Mouse (Mus musculus) hindbrain, embryonic 16.5 days (tissue): ENCODE results near the gene Arl2bp. TPM values are rescaled to one million over a fixed set of nuclear protein-coding genes. Genes with fewer than 3 reads are reported as not detected.

Experiments used
- ATAC-seq: fragments of 200-750 bp; cut with Nextera tagmentation; 2 replicates; pipeline ENCODE4 v1.8.0; 2017; ENCODE audit warnings: moderate TSS enrichment, moderate library complexity
- H3K27ac ChIP-seq: fragments of 300-500 bp; sonication (generic); 2 replicates; pipeline ENCODE4 v1.5.1; 2014; ENCODE audit warnings: low read depth, mild to moderate bottlenecking, control low read depth, low read length, moderate library complexity
- H3K27me3 ChIP-seq: fragments of 300-500 bp; sonication (generic); replicated peaks from 2 replicates; pipeline ENCODE4 v1.6.1; 2014; ENCODE audit warnings: low read length; ENCODE audit not compliant: control insufficient read depth, insufficient read depth
- H3K36me3 ChIP-seq: fragments of 300-500 bp; sonication (generic); 2 replicates; pipeline ENCODE4 v1.6.1; 2014; ENCODE audit warnings: mild to moderate bottlenecking, low read length, moderate library complexity, mixed read lengths; ENCODE audit not compliant: control insufficient read depth, insufficient read depth
- H3K4me1 ChIP-seq: fragments of 300-500 bp; sonication (generic); 2 replicates; pipeline ENCODE4 v1.6.1; 2014; ENCODE audit warnings: low read depth, low read length; ENCODE audit not compliant: control insufficient read depth, insufficient read depth
- H3K4me2 ChIP-seq: fragments of 300-500 bp; sonication (generic); 2 replicates; pipeline ENCODE4 v1.6.1; 2014; ENCODE audit warnings: mild to moderate bottlenecking, low read length, control low read depth, moderate library complexity
- H3K4me3 ChIP-seq: fragments of 300-500 bp; sonication (generic); 2 replicates; pipeline ENCODE4 v1.5.1; 2014; ENCODE audit warnings: mild to moderate bottlenecking, low read length, control low read depth, moderate library complexity
- H3K9ac ChIP-seq: fragments of 300-500 bp; sonication (generic); 2 replicates; pipeline ENCODE4 v1.6.1; 2014; ENCODE audit warnings: low read depth, mild to moderate bottlenecking, control low read depth, low read length, moderate library complexity
- H3K9me3 ChIP-seq: fragments of 300-500 bp; sonication (generic); 2 replicates; pipeline ENCODE4 v1.6.1; 2014; ENCODE audit warnings: mild to moderate bottlenecking, low read length, moderate library complexity; ENCODE audit not compliant: control insufficient read depth
- WGBS: fragments of 180-500 bp; shearing (Covaris S2); extraction: QIAGEN DNeasy Blood & Tissue Kit; methylation state at CpG from one replicate; pipeline ENCODE4 v1.1.7; 2014; 5-methylcytosine and 5-hydroxymethylcytosine counted together
- polyA plus RNA-seq: library from polyadenylated mRNA; unstranded; fragments of >200 nt; fragmentation: Nextera tagmentation; extraction: Ambion mirVana; gene quantifications from 2 replicates; pipeline ENCODE4 v1.2.1, GENCODE M21; 2015

Gene Arl2bp
- polyA plus RNA-seq, 1 experiment from 2014 or later = 191 TPM

GRCm38 (mm10) chr8:94700421-94700935 is 34.1 kb downstream of the Arl2bp start:
- H3K27ac ChIP-seq = no peak overlapping the region
- H3K4me2 ChIP-seq = no peak overlapping the region
- peaks cover 17% of the 10 kb centered on the region for H3K27me3 ChIP-seq
- H3K4me3 ChIP-seq = no peak overlapping the region
- H3K9ac ChIP-seq = no peak overlapping the region
- H3K4me1 ChIP-seq = peaks cover 5% of the 10 kb centered on the region
- no peaks in the 10 kb centered on the region for H3K36me3 ChIP-seq
- H3K9me3 ChIP-seq = no peaks in the 10 kb centered on the region
- WGBS = 92% methylated on average over 4 of the region's 4 CpGs
- no peak for ATAC-seq

- no peak overlapping the region for H3K27ac ChIP-seq
- H3K4me1 ChIP-seq = no peaks in the 10 kb centered on the region; the same call in 1 of the 2 replicates
- WGBS = 73% methylated on average over 3 of the region's 3 CpGs
- no peaks in the 10 kb centered on the region for H3K9me3 ChIP-seq
- H3K4me2 ChIP-seq = no peak overlapping the region
- H3K27me3 ChIP-seq = peaks cover 5% of the 10 kb centered on the region
- no peaks in the 10 kb centered on the region for H3K36me3 ChIP-seq
- no peak overlapping the region for H3K9ac ChIP-seq
- peak overlapping the region; percentile 50 for H3K4me3 ChIP-seq
- ATAC-seq = no peak
Measured at GRCm38 (mm10) chr8:94702156-94702555, 35.8 kb downstream of the Arl2bp start.

- under 1% methylated on average over 35 of the region's 35 CpGs for WGBS
- ATAC-seq = peak; percentile 90
- Histone ChIP-seq H3K27ac (peak overlapping the region; percentile 69), H3K4me2 (peak overlapping the region; percentile 55), H3K4me3 (peak overlapping the region; percentile 50), H3K9ac (peak overlapping the region; percentile 58), H3K36me3 (no peaks in the 10 kb centered on the region), H3K4me1 (no peaks in the 10 kb centered on the region; the same call in 1 of the 2 replicates), H3K27me3 (peaks cover under 1% of the 10 kb centered on the region; the same call in 1 of the 2 replicates), H3K9me3 (no peaks in the 10 kb centered on the region)
Measured at GRCm38 (mm10) chr8:94702844-94703813, 36.7 kb downstream of the Arl2bp start.

GRCm38 (mm10) chr8:94703972-94704668 is 37.7 kb downstream of the Arl2bp start:
- H3K27me3 ChIP-seq = no peaks in the 10 kb centered on the region
- no peaks in the 10 kb centered on the region for H3K36me3 ChIP-seq
- no peaks in the 10 kb centered on the region; the same call in 1 of the 2 replicates for H3K4me1 ChIP-seq
- H3K27ac ChIP-seq = peak overlapping the region; percentile 67
- H3K9me3 ChIP-seq = no peaks in the 10 kb centered on the region
- H3K4me3 ChIP-seq = peak overlapping the region; percentile 50
- under 1% methylated on average over 35 of the region's 35 CpGs for WGBS
- H3K4me2 ChIP-seq = peak overlapping the region; percentile 62
- ATAC-seq = peak; percentile 92
- peak overlapping the region; percentile 62 for H3K9ac ChIP-seq

GRCm38 (mm10) chr8:94704669-94704984 is 38.2 kb downstream of the Arl2bp start:
- no peaks in the 10 kb centered on the region for H3K36me3 ChIP-seq
- peak overlapping the region; percentile 50 for H3K4me3 ChIP-seq
- WGBS = 15% methylated on average over 9 of the region's 9 CpGs
- H3K27ac ChIP-seq = peak overlapping the region; percentile 67
- peak overlapping the region; percentile 62 for H3K4me2 ChIP-seq
- peak overlapping the region; percentile 62 for H3K9ac ChIP-seq
- no peaks in the 10 kb centered on the region for H3K9me3 ChIP-seq
- ATAC-seq = no peak
- H3K27me3 ChIP-seq = no peaks in the 10 kb centered on the region
- no peaks in the 10 kb centered on the region; the same call in 1 of the 2 replicates for H3K4me1 ChIP-seq

GRCm38 (mm10) chr8:94705581-94706245 is 39.3 kb downstream of the Arl2bp start:
- Histone ChIP-seq H3K36me3 (no peaks in the 10 kb centered on the region), H3K4me2 (no peak overlapping the region), H3K27ac (no peak overlapping the region), H3K9me3 (no peaks in the 10 kb centered on the region), H3K9ac (no peak overlapping the region), H3K4me3 (no peak overlapping the region), H3K4me1 (no peaks in the 10 kb centered on the region; the same call in 1 of the 2 replicates), H3K27me3 (no peaks in the 10 kb centered on the region)
- 86% methylated on average over 10 of the region's 10 CpGs for WGBS
- ATAC-seq = no peak

GRCm38 (mm10) chr8:94706732-94707395 is 40.5 kb downstream of the Arl2bp start:
- Histone ChIP-seq H3K4me1 (no peaks in the 10 kb centered on the region; the same call in none of the 2 replicates), H3K9ac (no peak overlapping the region), H3K27me3 (no peaks in the 10 kb centered on the region), H3K4me3 (no peak overlapping the region), H3K27ac (no peak overlapping the region), H3K4me2 (no peak overlapping the region), H3K9me3 (no peaks in the 10 kb centered on the region), H3K36me3 (no peaks in the 10 kb centered on the region)
- 81% methylated on average over 9 of the region's 9 CpGs for WGBS
- no peak for ATAC-seq

GRCm38 (mm10) chr8:94710336-94710735 is 43.9 kb downstream of the Arl2bp start:
- Histone ChIP-seq H3K4me2 (no peak overlapping the region), H3K4me3 (no peak overlapping the region), H3K9me3 (no peaks in the 10 kb centered on the region), H3K27ac (no peak overlapping the region), H3K27me3 (no peaks in the 10 kb centered on the region), H3K9ac (no peak overlapping the region), H3K36me3 (no peaks in the 10 kb centered on the region), H3K4me1 (no peaks in the 10 kb centered on the region; the same call in none of the 2 replicates)
- 52% methylated on average over 8 of the region's 8 CpGs for WGBS
- no peak for ATAC-seq
